In genomic region chr4:15467691-15468349, GRCm38 (mm10) we compare ENCODE assay signal across 7 mouse cellular contexts.
A peak's percentile ranks its signal among the peaks of the same experiment; 100 is the strongest.
DNase-seq lines count a peak whose midpoint lies in the region; ATAC-seq and TF ChIP-seq lines count a peak whose summit lies in the region.
"Not testable (repeated sequence)": the region's sequence is repeated elsewhere in the genome, so short reads cannot be mapped to it uniquely, and the experiment has no call there.

No protein-coding gene starts in this region.

- intact Hi-C loops in left cerebral cortex, postnatal 4 days (cut with DNase I) = not testable (repeated sequence)

- H3K36me3 ChIP-seq in embryonic facial prominence, embryonic 14.5 days (ENCODE audit: control insufficient read depth, insufficient read depth, low read length); forebrain, postnatal 0 days (ENCODE audit: insufficient read depth): not testable (repeated sequence)

- not testable (repeated sequence) for TF ChIP-seq CTCF in cerebellum, adult 2 months (IDR thresholded peaks at IDR 0.05; ENCODE audit: borderline replicate concordance, insufficient read depth, low read depth, low read length); forebrain, postnatal 0 days (IDR thresholded peaks at IDR 0.05; ENCODE audit: low read depth)

- H3K4me2 ChIP-seq in embryonic facial prominence, embryonic 14.5 days (ENCODE audit: low read depth, low read length); forebrain, postnatal 0 days (ENCODE audit: low read depth): not testable (repeated sequence)

- not testable (repeated sequence) for H3K4me3 ChIP-seq in cerebellum, adult 2 months (replicated peaks; ENCODE audit: insufficient read depth, low read depth, low read length); embryonic facial prominence, embryonic 14.5 days (ENCODE audit: low read depth, low read length); forebrain, postnatal 0 days (ENCODE audit: low read depth, low read length)

- 7% methylated on average over 17 of the region's 18 CpGs for WGBS in cerebellum, adult 2 months
- whole genome bisulfite sequencing in embryonic facial prominence, embryonic 14.5 days = 90% methylated on average over 15 of the region's 18 CpGs
- WGBS in forebrain, postnatal 0 days = 81% methylated on average over 16 of the region's 18 CpGs

- H3K27ac ChIP-seq in cerebellum, adult 2 months (ENCODE audit: insufficient read depth, low read length); embryonic facial prominence, embryonic 14.5 days (replicated peaks; ENCODE audit: low read depth, low read length); forebrain, postnatal 0 days (ENCODE audit: low read depth, low read length): not testable (repeated sequence)

- ATAC-seq in cerebellum, adult (ENCODE audit: insufficient number of reproducible peaks, low FRiP score, low TSS enrichment) = peak; percentile 98
- not testable (repeated sequence) for ATAC-seq in embryonic facial prominence, embryonic 14.5 days (ENCODE audit: low read depth)
- 0 out of 2 replicates have a peak, but pooled peaks have one; percentile 47 for ATAC-seq in forebrain, postnatal 0 days

- not testable (repeated sequence) for TF ChIP-seq POLR2A in cerebellum, adult 2 months (IDR thresholded peaks at IDR 0.05; ENCODE audit: borderline replicate concordance, insufficient read depth, low read length)

- H3K9ac ChIP-seq in embryonic facial prominence, embryonic 14.5 days (ENCODE audit: low read depth, low read length); forebrain, postnatal 0 days: not testable (repeated sequence)

- not testable (repeated sequence) for H3K9me3 ChIP-seq in embryonic facial prominence, embryonic 14.5 days (ENCODE audit: control insufficient read depth, low read length); forebrain, postnatal 0 days (ENCODE audit: low read length)

- peak; percentile 78 to 82 for DNase-seq in cerebellum, adult 2 months
- peak; percentile 84 to 91 for DNase-seq in cerebellum, postnatal 10 days
- peak; percentile 10 for DNase-seq in embryonic facial prominence, embryonic 14.5 days (ENCODE audit: low spot score)
- DNase-seq in forebrain, postnatal 0 days = peak; percentile 15
- DNase-seq in layer of hippocampus, adult 8-10 months (ENCODE audit: low spot score in 2 of 2) = peak; percentile 10 to 17
- peak; percentile 79 for DNase-seq in left cerebral cortex, postnatal 4 days

- H3K27me3 ChIP-seq in cerebellum, adult 2 months (ENCODE audit: control insufficient read depth, insufficient read depth, low read length); embryonic facial prominence, embryonic 14.5 days (replicated peaks; ENCODE audit: control insufficient read depth, insufficient read depth, low read length); forebrain, postnatal 0 days (ENCODE audit: insufficient read depth, low read length): not testable (repeated sequence)

- H3K4me1 ChIP-seq in cerebellum, adult 2 months (ENCODE audit: control insufficient read depth, insufficient read depth, low read length); embryonic facial prominence, embryonic 14.5 days (ENCODE audit: control insufficient read depth, insufficient read depth, low read length); forebrain, postnatal 0 days (ENCODE audit: insufficient read depth): not testable (repeated sequence)

Comparison
In these comparisons a context has a peak if more than half of its experiments do, and no peak if none do; other contexts are left out.
1. DNase-seq: peak in every context shown above with its lines; median percentile 88 in cerebellum, postnatal 10 days; 80 in cerebellum, adult 2 months; 79 in left cerebral cortex, postnatal 4 days; 15 in forebrain, postnatal 0 days; 14 in layer of hippocampus, adult 8-10 months; 10 in embryonic facial prominence, embryonic 14.5 days.